Mouse (Mus musculus) thymus, adult 2 months (tissue): ENCODE results near the gene Slc38a10.

Experiments used
- CTCF ChIP-seq: fragments of 200-500 bp; IDR thresholded peaks from 2 replicates; pipeline ENCODE4 v1.5.1; 2012; ENCODE audit warnings: mild to moderate bottlenecking, control low read depth, low read length, moderate library complexity, borderline replicate concordance; ENCODE audit not compliant: control insufficient read depth, poor library complexity, insufficient read depth; ENCODE audit errors: extremely low read depth
- POLR2A ChIP-seq: fragments of 200-500 bp; IDR thresholded peaks from 2 replicates; pipeline ENCODE4 v1.6.1; 2012; ENCODE audit warnings: mild to moderate bottlenecking, low read length, control low read depth, moderate library complexity; ENCODE audit not compliant: control insufficient read depth, poor library complexity, insufficient read depth; ENCODE audit errors: extremely low read depth

DNA sequence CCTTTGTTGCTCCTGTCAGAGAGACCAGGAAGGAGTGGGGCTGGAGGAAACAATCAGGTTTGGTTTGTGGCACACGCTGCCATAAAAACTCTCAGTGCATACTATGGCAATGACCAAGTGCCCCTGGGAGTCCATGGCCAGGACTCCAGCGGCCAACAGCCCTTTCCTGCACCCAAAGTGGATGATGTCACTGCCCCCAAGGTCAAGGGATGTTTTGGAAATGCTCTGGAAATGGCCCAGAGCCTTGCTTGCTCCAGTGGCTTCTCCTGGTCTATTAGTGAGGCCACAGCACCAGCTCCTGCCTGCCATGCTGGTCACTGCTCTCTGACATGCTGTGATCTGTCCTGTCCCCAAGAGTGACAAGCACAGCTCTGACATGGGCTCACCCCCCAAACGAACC lies 75.0 kb downstream of the Slc38a10 start:
- no peak for TF ChIP-seq POLR2A
- no peak for TF ChIP-seq CTCF
